Mouse (Mus musculus) neural tube, embryonic 15.5 days (tissue): ENCODE data around the gene Asphd2. TPM values are rescaled to one million over a fixed set of nuclear protein-coding genes. Genes with fewer than 3 reads are reported as not detected.

ENCODE experiments used
- ATAC-seq: fragments of 200-750 bp; cut with Nextera tagmentation; 2 replicates; pipeline ENCODE4 v1.8.0; 2017; ENCODE audit warnings: mild to moderate bottlenecking, moderate TSS enrichment, moderate library complexity; ENCODE audit not compliant: low FRiP score
- H3K27ac ChIP-seq: fragments of 300-500 bp; sonication (generic); replicated peaks from 2 replicates; pipeline ENCODE4 v1.5.1; 2015; ENCODE audit warnings: mild to moderate bottlenecking, inconsistent platforms
- H3K27me3 ChIP-seq: fragments of 300-500 bp; sonication (generic); replicated peaks from 2 replicates; pipeline ENCODE4 v1.6.1; 2015; ENCODE audit warnings: inconsistent platforms
- H3K36me3 ChIP-seq: fragments of 300-500 bp; sonication (generic); 2 replicates; pipeline ENCODE4 v1.6.1; 2015; ENCODE audit warnings: inconsistent platforms
- H3K4me1 ChIP-seq: fragments of 300-500 bp; sonication (generic); 2 replicates; pipeline ENCODE4 v1.6.1; 2015; ENCODE audit warnings: inconsistent platforms
- H3K4me2 ChIP-seq: fragments of 300-500 bp; sonication (generic); 2 replicates; pipeline ENCODE4 v1.6.1; 2015; ENCODE audit warnings: inconsistent platforms, mild to moderate bottlenecking, moderate library complexity
- H3K4me3 ChIP-seq: fragments of 300-500 bp; sonication (generic); replicated peaks from 2 replicates; pipeline ENCODE4 v1.5.1; 2015; ENCODE audit warnings: mild to moderate bottlenecking, inconsistent platforms
- H3K9ac ChIP-seq: fragments of 300-500 bp; sonication (generic); replicated peaks from 2 replicates; pipeline ENCODE4 v1.6.1; 2015; ENCODE audit warnings: mild to moderate bottlenecking, inconsistent platforms
- H3K9me3 ChIP-seq: fragments of 300-500 bp; sonication (generic); replicated peaks from 2 replicates; pipeline ENCODE4 v1.6.1; 2016; ENCODE audit warnings: inconsistent platforms
- WGBS: fragments of 180-500 bp; shearing (Covaris S2); methylation state at CpG from one replicate; pipeline ENCODE4 v1.1.7; 2015; ENCODE audit warnings: mixed read lengths; 5-methylcytosine and 5-hydroxymethylcytosine counted together
- polyA plus RNA-seq: library from polyadenylated mRNA; unstranded; fragments of >200 nt; fragmentation: Nextera tagmentation; extraction: Ambion mirVana; gene quantifications from 2 replicates; pipeline ENCODE4 v1.2.1, GENCODE M21; 2015

Asphd2 gene
- polyA plus RNA-seq, 1 experiment from 2014 or later: 89.1 TPM

DNA sequence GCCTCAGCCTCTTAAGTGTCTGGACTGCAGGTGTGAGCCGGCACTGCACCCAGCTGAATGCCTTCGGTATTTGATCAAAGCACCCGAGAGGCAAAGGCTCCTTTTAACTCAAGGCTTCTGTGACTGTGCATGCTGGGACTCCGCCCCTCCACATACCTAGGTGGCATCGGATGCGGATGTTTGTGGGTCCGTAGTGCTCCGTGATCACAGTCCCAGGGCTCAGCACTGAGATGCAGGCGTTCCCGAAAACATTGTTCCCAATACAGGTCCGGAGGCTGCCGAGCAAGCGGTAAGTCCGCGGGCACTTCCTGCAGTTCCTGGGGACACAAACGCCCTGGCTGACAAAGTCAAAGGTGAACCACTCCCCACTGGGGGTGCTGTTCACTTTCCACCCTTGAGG, 3.7 kb downstream of the Asphd2 start:
- no peak overlapping the region for H3K4me2 ChIP-seq
- H3K9ac ChIP-seq: no peak overlapping the region
- H3K27me3 ChIP-seq: no peaks in the 10 kb centered on the region
- peaks cover 67% of the 10 kb centered on the region for H3K4me1 ChIP-seq
- H3K9me3 ChIP-seq: no peaks in the 10 kb centered on the region
- ATAC-seq: no peak
- H3K27ac ChIP-seq: no peak overlapping the region
- 75% methylated on average over 16 of the region's 16 CpGs for WGBS
- no peak overlapping the region for H3K4me3 ChIP-seq
- H3K36me3 ChIP-seq: peaks cover 29% of the 10 kb centered on the region

DNA sequence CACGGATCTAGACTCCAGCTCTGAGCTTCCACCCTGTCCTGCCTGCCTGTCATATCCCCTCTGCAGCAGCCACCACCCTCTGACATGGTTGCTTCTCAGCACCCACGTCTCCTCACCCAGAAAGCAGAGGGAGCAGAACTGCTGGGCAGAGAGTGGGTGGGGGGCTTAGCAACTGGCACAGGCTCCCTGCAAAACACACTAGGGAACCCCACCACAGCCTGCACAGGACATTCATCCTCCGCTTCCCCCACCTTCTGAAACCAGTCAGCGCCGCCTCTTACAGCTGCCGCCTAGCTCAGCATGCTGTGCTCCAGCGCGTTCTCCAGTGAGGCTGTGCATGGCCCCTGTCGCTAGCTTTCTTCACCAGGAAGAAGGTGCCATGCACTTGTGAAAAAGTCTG, 5.3 kb downstream of the Asphd2 start:
- no peak overlapping the region for H3K27ac ChIP-seq
- 63% methylated on average over 9 of the region's 9 CpGs for WGBS
- H3K27me3 ChIP-seq: no peaks in the 10 kb centered on the region
- no peak overlapping the region; the same call in 1 of the 2 replicates for H3K9ac ChIP-seq
- ATAC-seq: no peak
- H3K4me1 ChIP-seq: peaks cover 57% of the 10 kb centered on the region
- peak overlapping the region; percentile 20; the same call in 1 of the 2 replicates for H3K4me2 ChIP-seq
- no peak overlapping the region for H3K4me3 ChIP-seq
- peaks cover 44% of the 10 kb centered on the region for H3K36me3 ChIP-seq
- no peaks in the 10 kb centered on the region for H3K9me3 ChIP-seq

DNA sequence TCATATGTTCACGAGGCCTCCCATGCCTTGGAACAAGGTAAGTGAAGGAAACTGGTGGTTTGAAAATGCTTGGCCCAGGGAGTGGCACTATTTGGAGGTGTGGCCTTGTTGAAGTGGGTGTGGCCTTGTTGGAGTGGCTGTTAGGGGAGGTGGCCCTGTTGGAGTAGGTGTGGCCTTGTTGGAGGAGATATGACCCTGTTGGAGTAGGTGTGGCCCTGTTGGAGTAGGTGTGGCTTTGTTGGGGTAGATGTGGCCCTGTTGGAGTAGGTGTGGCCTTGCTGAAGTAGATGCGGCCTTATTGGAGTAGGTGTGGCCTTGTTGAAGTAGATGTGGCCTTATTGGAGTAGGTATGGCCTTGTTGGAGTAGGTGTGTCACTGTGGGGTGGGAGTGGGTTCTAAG, 8.7 kb downstream of the Asphd2 start:
- peaks cover 32% of the 10 kb centered on the region for H3K4me1 ChIP-seq
- no peaks in the 10 kb centered on the region for H3K9me3 ChIP-seq
- WGBS: 79% methylated on average over 2 of the region's 2 CpGs
- H3K9ac ChIP-seq: no peak overlapping the region
- H3K36me3 ChIP-seq: peaks cover 45% of the 10 kb centered on the region
- no peak overlapping the region for H3K4me3 ChIP-seq
- no peak overlapping the region for H3K4me2 ChIP-seq
- no peaks in the 10 kb centered on the region for H3K27me3 ChIP-seq
- H3K27ac ChIP-seq: no peak overlapping the region
- no peak for ATAC-seq

- H3K36me3 ChIP-seq: peaks cover 49% of the 10 kb centered on the region
- no peak overlapping the region for H3K4me2 ChIP-seq
- no peak for ATAC-seq
- 91% methylated on average over 13 of the region's 13 CpGs for WGBS
- H3K9me3 ChIP-seq: no peaks in the 10 kb centered on the region
- H3K27ac ChIP-seq: no peak overlapping the region
- no peak overlapping the region for H3K4me3 ChIP-seq
- no peaks in the 10 kb centered on the region for H3K27me3 ChIP-seq
- H3K9ac ChIP-seq: no peak overlapping the region
- H3K4me1 ChIP-seq: peaks cover 25% of the 10 kb centered on the region
Observed at GRCm38 (mm10) chr5:112384805-112385472, 9.7 kb downstream of the Asphd2 start.

DNA sequence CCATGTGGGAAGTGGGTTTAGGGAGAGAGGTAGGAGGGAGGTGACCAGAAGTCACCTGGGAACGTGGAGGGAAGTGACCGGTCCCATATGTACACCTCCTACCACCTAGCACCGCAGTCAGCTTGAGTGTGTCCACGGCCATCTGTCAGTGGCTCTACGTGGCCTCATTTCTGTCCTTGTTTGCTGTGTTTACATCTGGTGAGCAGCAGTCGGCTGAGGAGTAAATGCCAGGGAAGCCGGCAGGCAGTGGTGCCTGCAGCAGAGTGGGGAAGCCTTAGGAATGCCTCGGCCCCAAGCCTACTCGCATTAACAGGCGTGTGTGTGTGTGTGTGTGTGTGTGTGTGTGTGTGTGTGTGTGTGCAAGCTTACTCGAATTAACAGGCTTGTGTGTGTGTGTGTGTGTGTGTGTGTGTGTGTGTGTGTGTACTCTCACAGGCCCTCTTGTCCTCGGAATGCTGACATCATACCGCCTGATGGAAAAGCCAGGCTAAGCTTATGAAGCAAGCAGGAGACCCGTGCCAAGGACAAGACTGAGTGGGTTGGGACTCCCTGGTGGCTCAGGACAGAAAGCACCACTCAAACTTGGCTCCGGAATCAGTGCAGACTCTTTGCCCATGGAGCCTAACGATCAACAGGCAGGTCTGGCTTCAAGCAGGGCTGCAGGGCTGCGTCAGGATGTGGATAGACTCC, 11.9 kb downstream of the Asphd2 start:
- Histone ChIP-seq H3K27ac (peak overlapping the region; percentile 20), H3K36me3 (peaks cover 59% of the 10 kb centered on the region), H3K4me2 (no peak overlapping the region), H3K27me3 (no peaks in the 10 kb centered on the region), H3K4me3 (no peak overlapping the region), H3K9ac (no peak overlapping the region), H3K9me3 (no peaks in the 10 kb centered on the region), H3K4me1 (peaks cover 7% of the 10 kb centered on the region; the same call in 1 of the 2 replicates)
- ATAC-seq: no peak
- 71% methylated on average over 16 of the region's 17 CpGs for WGBS

DNA sequence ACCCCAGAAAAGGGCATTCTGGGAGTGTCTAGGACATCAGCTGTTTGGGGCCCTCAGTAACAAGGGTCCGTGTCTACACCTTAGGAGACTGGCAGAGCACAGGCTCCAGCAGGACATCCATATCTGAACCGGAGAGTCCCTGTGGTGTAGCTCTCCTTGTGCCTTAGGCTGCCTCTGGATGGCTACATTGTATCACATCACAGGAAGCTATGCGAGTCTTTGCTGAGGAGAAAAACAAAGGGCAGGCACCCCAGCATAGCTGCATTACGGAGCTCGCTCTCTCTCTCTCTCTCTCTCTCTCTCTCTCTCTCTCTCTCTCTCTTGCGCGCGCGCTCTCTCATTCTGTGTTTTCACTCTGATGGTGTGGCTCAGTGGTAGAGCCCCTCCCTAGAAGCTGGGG, 12.6 kb downstream of the Asphd2 start:
- no peak; the same call in 1 of the 2 replicates for ATAC-seq
- Histone ChIP-seq H3K27me3 (no peaks in the 10 kb centered on the region), H3K4me3 (no peak overlapping the region), H3K4me1 (peaks cover 7% of the 10 kb centered on the region; the same call in 1 of the 2 replicates), H3K27ac (peak overlapping the region; percentile 20), H3K36me3 (peaks cover 52% of the 10 kb centered on the region), H3K9ac (no peak overlapping the region), H3K4me2 (no peak overlapping the region), H3K9me3 (no peaks in the 10 kb centered on the region)
- WGBS: 63% methylated on average over 9 of the region's 9 CpGs

DNA sequence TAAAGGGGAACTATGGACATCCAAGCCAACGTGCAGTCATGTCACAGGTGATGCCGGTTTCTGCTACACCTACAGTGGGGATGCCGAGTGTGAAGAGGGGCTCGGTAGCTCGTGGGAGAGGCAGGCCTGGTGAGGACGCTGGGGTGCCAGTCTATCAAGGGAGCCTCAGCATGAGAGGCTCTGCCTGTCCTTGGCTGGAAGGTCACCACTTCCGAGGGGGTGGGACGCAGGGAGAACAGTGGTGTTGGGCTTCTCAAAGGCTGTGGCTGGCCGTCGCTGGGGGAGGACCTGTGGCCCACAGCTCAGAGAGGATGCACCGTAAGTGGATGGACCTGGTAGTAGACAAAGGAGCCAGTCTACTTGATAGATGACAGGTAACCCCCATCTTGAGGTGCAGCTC, 13.5 kb downstream of the Asphd2 start:
- peaks cover 7% of the 10 kb centered on the region; the same call in 1 of the 2 replicates for H3K4me1 ChIP-seq
- no peaks in the 10 kb centered on the region for H3K27me3 ChIP-seq
- ATAC-seq: no peak
- peaks cover 52% of the 10 kb centered on the region for H3K36me3 ChIP-seq
- H3K27ac ChIP-seq: no peak overlapping the region
- H3K4me3 ChIP-seq: no peak overlapping the region
- no peak overlapping the region for H3K9ac ChIP-seq
- no peaks in the 10 kb centered on the region for H3K9me3 ChIP-seq
- 87% methylated on average over 11 of the region's 11 CpGs for WGBS
- no peak overlapping the region for H3K4me2 ChIP-seq

GRCm38 (mm10) chr5:112378716-112379115, 15.9 kb downstream of the Asphd2 start:
- no peaks in the 10 kb centered on the region for H3K9me3 ChIP-seq
- WGBS: 87% methylated on average over 6 of the region's 6 CpGs
- peaks cover 54% of the 10 kb centered on the region for H3K36me3 ChIP-seq
- H3K4me1 ChIP-seq: peaks cover 7% of the 10 kb centered on the region; the same call in 1 of the 2 replicates
- no peak overlapping the region for H3K4me3 ChIP-seq
- no peak overlapping the region for H3K9ac ChIP-seq
- no peak for ATAC-seq
- H3K27me3 ChIP-seq: no peaks in the 10 kb centered on the region
- no peak overlapping the region for H3K27ac ChIP-seq
- H3K4me2 ChIP-seq: no peak overlapping the region

GRCm38 (mm10) chr5:112377380-112377779, 17.3 kb downstream of the Asphd2 start:
- Histone ChIP-seq H3K9ac (no peak overlapping the region), H3K36me3 (peaks cover 56% of the 10 kb centered on the region), H3K27me3 (no peaks in the 10 kb centered on the region), H3K9me3 (no peaks in the 10 kb centered on the region), H3K4me3 (no peak overlapping the region), H3K4me1 (peaks cover 14% of the 10 kb centered on the region), H3K27ac (no peak overlapping the region), H3K4me2 (no peak overlapping the region)
- WGBS: 100% methylated on average over 1 of the region's 1 CpGs
- no peak for ATAC-seq

DNA sequence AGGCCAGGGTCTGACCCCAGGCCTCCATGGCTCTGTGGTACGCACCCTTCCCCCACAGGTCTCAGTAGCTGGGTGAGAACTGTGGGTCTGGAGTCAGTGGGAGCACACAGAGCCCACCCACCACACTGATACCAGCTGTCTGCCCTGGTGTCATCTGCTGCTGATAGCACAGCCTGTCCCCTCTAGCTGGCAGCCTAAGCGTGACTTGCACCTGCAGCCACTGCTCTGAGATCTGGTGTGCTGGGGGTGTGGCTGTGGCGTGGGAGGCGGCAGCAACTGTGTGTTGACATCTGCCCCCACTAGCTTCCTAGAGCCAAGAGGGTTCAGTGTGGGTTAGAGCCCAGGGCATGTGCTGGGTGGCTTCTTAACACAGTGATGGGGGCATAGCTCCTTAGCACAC, 18.6 kb downstream of the Asphd2 start:
- H3K9me3 ChIP-seq: no peaks in the 10 kb centered on the region

DNA sequence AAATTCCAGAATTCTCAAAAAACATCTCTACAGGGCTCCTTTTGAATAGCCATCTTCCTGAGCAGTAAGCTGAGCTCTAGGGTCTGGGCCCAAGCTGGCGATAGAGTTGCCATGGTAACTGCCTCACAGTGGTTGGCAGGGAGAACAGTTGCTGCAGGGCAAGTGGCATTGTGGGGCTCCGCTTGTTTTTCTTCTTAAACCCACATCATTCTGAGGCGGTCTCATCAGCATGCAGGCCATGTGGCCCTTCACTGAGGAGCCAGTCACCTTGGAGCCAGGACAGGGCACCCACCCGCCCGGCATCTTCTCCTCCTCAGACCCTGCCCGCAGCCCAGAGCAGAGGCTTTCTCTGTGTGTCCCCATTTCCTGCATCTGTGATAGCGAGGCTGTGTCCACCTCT, 22.7 kb downstream of the Asphd2 start:
- ATAC-seq: peak; percentile 83
- H3K4me2 ChIP-seq: peak overlapping the region; percentile 27
- H3K27me3 ChIP-seq: no peaks in the 10 kb centered on the region
- peaks cover 50% of the 10 kb centered on the region for H3K4me1 ChIP-seq
- H3K9ac ChIP-seq: peak overlapping the region; percentile 36; the same call in 1 of the 2 replicates
- H3K36me3 ChIP-seq: peaks cover 59% of the 10 kb centered on the region
- H3K27ac ChIP-seq: peak overlapping the region; percentile 89
- no peaks in the 10 kb centered on the region for H3K9me3 ChIP-seq
- 15% methylated on average over 7 of the region's 7 CpGs for WGBS
- no peak overlapping the region for H3K4me3 ChIP-seq

More for the DNA sequence above, 18.6 kb downstream of the Asphd2 start:
- H3K4me3 ChIP-seq: no peak overlapping the region
- H3K27ac ChIP-seq: no peak overlapping the region
- no peak for ATAC-seq
- no peak overlapping the region for H3K4me2 ChIP-seq
- H3K4me1 ChIP-seq: peaks cover 22% of the 10 kb centered on the region
- 61% methylated on average over 4 of the region's 4 CpGs for WGBS
- no peaks in the 10 kb centered on the region for H3K27me3 ChIP-seq
- peaks cover 55% of the 10 kb centered on the region for H3K36me3 ChIP-seq
- H3K9ac ChIP-seq: no peak overlapping the region

DNA sequence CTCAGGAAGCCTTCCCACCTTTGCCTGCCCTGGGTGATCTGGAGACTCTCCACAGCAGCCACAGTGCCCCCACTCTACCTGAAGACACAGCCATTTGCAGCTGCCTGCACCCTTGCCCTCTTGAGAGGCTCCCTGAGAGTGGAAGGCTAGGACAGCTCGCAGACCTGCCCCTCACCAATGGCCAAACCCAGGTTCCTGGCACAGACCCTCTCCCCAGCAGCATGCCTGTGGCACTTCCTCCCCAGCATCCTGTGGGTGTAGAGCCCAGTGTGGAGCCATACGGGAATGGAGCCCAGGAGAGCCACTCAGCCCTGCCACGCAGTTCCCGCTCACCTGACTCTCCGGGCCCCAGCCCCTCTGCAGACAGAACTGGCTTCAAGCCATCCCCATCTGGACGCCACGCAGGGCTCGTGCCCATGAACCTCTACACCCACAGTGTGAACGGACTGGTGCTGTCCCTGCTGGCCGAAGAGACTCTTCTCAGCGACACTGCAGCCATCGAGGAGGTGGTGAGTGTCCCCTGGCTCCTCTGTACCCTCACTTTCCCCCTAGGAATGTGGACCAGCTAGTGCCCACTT, 24.3 kb downstream of the Asphd2 start:
- H3K4me1 ChIP-seq: peaks cover 50% of the 10 kb centered on the region
- H3K9ac ChIP-seq: 0 out of 2 replicates have a peak overlapping the region, but pooled peaks have one; percentile 10
- peaks cover 51% of the 10 kb centered on the region for H3K36me3 ChIP-seq
- H3K9me3 ChIP-seq: no peaks in the 10 kb centered on the region
- H3K27ac ChIP-seq: peak overlapping the region; percentile 89
- H3K4me2 ChIP-seq: no peak overlapping the region
- no peak for ATAC-seq
- H3K27me3 ChIP-seq: no peaks in the 10 kb centered on the region
- WGBS: 77% methylated on average over 12 of the region's 12 CpGs
- no peak overlapping the region for H3K4me3 ChIP-seq
